Mouse (Mus musculus): ENCODE measurements around the gene Dupd1. TPM values are rescaled to one million over a fixed set of nuclear protein-coding genes. Genes with fewer than 3 reads are reported as not detected.

Gene Dupd1
- total RNA-seq, 1 experiment from 2014 or later: 0.76 TPM

DNA sequence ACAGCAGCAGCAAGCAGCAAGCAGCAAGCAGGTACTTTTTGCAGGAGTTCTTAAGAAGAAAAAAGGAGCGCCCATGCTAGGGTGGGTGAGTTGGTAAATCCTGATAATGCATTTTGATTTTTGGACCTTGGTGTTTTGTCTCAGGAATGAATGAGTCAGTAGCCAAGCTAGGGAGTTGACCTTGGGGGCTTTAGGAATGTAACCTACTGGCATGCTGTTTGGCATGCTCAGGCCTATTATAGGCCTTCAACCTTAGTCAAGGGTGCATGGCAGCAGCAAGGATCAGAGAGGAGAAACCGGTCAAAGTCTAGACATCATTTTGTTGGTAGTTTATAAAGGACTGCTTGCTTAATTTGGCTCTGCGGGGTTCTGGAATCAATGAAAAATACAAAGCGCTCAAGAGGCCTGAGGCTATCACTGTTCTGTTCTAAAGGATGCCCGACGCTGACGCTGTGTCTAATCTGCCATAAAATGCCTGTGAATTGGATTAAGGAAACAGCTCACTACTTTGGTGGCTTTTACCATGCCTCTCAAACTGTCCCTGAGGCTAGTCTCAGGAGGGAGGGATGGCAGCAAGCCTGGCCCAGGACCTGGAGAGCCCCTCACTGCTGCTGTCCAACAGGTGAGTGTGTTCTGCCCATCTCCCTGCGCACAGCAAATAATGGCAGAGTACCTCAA is 7.8 kb upstream of the Dupd1 start:
- no peak for DNase-seq

DNA sequence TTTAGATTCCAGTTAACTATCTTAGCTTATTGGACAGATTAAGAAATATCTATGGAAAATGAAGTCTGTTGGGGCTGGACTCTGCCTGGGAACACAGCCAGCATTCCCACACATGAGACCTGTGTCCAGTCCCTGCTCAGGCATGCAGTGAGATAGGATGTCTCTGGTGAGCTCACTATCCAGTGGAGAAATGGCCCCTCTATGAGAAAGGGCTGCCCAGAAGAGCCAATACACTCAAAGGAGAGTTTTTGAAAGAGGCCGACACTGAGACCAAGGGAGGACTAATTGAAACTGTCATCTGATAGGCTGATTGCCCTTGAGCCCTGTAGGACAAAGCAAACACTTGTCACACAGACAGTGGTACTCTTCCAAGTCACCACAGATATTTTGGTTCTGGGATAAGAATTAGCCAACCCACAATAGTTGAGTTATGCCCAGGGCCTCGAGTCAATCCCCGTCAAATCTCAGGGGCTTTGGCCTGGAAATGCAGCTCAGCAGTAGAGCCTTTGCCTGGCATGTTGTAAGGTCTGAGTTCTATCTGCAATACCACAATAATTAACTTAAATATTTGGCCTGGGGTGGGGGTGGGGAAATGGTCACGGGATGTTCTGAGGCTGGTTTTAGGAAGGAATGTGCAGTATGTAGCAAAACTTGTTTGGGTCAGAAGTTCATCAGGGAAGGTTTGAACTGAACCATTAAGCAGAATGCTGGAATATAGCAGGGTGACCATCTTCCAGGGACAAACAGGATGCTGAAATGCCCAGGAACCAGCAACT is 6.2 kb upstream of the Dupd1 start:
- no peak for DNase-seq

DNA sequence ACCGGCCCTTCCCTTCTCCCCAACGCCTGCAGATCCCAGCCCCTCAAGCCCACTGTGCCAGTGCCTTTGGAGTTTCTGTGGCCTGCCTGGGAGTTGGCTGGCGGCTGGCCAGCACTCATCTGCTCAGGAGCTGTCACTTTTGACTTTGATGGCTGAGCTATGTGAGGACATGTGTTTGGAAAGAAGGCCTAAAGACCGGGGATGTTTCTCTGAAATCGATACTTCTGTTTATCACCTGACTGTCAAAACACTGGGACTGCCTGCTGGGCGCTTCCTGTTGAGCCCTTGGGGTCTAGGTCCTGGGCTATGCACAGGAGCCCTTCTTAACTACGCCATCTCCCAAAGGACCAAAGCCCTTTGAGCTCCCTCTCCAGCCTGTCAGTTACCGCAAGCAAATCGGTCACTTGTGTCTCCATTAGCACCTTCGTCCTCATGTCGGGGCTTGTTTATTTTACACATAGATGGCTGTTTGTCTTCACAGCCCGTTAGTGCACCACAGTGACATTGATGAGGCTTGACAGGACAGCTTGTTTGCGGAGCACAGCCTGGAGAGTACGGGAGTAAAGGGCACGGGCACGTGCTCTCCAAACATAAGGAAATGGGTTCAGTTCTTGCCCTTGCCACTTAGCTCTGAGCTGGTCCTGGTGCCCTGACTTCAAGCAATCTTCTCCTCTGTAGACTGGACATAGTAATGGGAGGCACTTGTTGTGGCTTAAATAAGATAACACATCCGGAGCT is 5.4 kb upstream of the Dupd1 start:
- DNase-seq: no peak

DNA sequence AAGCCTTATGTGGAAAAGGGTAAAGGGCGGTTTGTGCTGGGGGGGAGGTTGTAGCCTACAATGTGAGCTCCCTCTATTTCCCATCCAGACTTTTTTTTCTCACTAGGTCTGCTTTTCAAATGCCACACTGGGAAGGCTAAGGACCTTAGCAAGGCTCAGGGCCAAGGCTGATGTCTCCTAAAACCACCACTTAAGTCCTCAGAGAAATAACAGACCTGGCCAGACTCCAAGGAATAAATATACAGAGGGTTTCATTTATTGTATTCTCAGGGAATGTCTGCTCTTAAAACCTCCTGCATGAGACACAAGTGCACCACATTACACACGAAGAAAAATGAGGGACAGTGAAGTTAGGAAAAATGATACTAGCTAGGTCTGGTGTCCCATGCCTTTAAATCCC is 3.1 kb downstream of the Dupd1 start:
- DNase-seq: no peak

DNA sequence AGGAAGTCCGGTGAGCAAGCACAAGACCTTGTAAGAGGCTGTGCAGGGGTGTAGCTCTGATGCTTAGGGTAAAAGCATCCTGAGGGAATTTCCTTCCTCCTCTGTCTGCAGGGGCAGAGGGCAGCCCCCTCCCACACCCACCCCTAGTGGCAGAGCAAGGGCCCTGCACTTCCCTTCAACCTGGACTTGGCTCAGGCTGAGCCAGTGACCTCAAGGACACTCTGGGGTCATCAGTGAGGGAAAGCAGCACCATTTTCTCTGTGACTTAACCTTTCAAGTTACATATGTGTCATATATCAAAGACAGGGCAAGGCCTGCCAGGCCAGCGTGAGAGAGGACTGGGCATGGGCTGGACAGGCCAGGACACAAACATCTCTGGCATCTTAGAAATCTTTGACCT is 4.8 kb downstream of the Dupd1 start:
- DNase-seq: peak; percentile 38

DNA sequence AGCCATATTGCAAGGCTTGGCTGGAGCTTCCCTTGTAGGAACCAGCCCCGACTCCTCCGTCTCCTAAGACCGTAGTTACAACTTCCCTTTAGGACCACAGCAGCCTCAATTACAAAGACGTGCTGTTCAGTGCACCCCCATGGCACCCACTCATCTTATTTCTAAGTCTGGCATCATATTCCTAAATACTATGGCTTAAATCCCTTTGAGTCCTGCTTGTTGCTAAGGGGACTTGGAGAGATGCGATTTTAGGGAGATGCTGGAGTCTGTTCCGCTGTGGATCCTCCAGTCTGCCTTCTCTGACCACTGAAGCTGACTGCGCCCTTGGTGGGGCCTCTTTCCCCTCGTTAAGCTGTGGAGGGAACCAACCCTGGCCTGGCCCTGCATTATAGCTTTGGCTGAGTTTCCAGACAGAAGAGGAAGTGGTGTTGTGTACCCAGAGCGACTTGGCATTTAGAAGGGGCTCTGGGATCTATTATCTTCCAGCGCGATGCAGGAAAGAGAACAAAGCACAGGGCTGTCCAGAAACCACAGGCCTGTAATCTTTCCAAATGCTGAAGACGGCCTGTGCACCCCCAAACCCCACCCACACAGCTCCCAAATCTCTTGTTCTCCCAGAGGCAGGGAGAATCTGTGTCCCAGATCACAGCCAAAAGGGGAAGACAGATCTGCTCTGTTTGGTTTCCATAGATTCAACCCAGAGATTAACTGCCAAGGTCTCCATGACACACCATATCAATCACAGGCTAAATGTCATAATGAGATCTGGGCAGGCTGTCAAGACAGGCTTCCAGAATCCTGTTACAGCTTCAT is 7.4 kb downstream of the Dupd1 start:
- no peak for DNase-seq

DNA sequence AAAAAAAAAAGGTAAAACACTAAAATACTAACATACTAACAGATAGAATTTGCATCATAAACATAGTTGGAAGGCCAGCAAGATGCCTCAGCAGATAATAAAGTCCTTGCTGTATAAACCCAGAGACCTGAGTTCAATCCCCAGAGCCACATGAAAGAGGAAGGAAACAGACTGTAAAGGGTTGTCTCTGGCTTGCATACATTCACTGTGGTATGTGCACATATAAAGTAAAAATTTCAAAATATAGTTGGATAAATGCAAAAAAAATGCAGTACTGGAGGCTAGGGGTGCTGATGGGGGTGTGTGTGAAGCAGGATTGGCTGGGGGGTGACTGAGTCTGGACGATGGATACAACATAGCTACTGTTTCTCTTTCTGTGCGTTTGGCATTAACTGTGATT is 8.9 kb downstream of the Dupd1 start:
- DNase-seq: no peak

DNA sequence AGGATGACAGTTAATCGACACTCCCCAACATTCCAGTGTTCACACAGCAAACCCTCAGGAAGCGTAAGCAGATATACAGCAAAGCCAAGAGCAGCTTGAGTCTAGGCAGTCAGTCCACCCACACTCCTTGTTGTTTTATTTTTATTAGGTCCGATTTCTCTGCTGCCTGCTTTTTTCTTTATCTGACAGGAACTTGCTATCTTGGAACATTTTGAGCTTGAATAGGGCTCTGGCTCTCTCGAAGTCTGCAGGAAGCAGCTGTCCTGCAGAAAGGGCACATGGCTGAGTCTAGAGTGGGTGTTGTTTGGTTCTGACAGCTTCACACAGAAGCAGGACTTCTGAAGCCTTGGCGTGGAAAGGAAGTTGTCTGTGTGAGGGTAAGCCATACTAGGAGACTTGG is 11.1 kb downstream of the Dupd1 start:
- no peak for DNase-seq

DNA sequence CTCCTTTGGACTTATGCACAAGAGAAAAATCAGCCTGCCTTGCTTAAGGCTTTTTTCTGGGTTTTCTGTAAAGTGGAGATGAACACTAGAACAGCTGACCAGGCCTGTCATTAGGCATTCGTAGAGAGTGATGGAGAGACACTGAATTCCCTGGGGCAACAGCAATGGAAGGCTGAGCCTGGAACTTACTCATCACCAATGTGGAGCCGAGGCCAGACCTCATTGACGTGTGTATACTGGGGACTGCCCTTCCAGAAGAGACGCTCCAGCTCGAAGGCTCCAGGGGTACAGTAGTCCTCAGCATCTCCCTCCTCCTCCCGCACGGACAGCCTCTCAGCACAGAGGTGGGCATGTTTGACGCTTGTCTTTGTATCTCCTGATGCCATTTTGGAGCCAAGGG is 11.7 kb downstream of the Dupd1 start:
- DNase-seq: no peak

DNA sequence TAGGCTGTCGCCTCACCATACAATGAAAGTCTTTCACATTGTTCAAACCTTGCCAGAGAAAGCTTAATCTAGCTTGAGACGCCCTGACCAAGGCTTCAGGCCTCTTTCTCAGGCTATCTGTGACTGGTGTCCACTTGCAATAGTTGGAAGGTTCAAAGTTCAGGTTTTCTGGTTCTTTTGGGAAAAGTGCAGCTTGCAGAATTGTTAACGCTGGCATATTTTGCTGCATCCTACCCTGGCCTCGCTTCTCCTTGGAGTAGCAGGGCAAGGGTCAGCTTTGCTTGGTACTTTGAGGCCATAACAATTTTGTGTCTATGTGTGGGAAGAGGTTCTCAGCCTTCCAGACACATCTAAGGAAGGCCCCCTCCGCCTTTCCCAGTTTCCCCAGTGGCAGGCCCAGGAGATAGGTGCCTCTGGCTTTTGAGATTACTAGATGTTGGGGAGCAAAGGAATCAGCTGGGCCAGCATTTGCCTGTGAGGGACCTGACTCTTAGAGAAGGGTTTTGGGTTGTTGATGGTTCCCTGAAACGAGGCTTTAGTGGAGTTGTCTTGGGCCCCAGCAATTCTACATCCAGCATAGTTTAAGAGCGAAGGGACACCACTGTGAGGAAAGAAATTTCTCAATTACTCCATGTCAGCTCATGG is 18.1 kb downstream of the Dupd1 start:
- DNase-seq: no peak

DNA sequence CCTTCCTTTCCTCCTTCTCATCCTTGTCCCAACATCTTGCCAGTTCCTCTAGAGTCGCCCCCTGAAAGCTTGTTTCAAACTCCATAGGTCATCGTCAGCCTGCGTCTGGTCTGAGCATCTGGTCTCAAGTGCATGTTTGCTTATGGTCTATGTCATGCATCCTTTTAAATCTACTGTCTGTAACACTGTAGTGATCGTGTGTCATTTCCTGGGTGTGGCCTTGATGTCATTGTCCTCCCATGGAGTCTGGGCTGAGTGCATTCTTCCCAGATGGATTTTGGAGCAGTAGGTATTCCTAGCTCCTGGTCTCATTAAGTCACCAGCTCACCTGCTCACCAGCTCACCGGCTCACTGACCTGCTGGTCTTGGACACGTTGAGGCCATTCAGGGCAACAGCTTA is 19.4 kb downstream of the Dupd1 start:
- no peak for DNase-seq

DNA sequence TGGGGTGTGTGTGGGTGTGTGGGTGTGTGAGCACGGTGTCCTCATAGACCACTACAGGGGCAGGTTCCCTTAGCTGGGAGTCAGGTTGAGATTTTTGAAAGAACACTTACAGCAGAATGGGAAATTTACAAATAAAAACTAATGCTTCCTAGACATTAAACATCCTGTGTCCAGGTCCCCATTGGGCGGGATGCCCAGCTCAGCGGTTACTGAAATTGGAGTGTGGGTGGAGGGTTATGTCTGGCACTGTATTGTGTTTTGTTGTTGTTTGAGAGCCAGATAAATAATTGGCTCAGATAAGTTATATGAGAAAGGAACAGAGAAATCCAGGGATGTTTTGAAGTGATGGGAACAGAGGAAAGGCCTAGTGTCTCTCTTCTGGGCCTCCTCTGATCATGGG is 23.3 kb downstream of the Dupd1 start:
- no peak for DNase-seq

DNA sequence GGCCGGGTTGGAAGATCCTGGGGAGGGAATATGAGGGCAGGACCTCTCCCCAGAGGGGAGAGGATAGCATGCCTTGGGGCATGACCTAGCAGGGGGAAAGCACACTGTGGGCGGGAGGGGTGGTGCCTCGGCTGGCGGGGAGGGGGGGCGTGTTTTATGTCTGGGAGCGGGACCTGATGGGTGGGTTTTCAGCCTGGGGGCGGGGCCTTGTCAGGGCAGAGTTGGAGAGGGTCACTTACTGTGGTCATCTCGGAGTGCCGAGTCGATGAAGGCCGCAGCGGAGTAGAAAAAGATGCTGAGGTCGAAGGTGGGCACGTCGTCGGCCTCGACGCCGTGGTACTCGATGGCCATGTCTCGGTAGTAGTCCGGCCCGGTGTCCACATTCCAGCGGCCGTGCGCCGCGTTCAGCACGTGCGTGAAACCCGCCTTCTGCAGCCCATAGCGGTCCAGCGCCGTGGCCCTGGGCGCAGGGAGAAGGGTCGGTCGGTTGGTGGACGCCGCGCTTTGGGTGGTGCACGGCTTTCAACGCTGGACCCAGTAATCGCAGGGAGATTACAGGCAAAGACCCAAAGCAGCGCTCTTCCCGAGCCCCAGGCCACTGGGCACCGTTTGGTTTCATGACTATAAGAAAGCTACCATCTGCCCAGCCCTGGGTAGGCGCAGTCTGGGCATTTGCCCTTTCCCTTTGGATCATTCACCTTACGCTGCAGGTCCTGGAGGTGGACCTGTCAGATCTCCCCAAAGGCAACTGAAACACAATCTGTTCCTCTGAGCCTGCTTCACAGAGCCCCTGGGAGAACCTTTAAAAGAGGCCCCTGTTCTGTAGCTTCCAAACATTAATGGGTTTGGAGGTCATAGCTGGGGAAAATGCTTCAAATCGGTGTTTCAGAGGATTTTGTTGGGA is 27.7 kb downstream of the Dupd1 start:
- no peak for DNase-seq

DNA sequence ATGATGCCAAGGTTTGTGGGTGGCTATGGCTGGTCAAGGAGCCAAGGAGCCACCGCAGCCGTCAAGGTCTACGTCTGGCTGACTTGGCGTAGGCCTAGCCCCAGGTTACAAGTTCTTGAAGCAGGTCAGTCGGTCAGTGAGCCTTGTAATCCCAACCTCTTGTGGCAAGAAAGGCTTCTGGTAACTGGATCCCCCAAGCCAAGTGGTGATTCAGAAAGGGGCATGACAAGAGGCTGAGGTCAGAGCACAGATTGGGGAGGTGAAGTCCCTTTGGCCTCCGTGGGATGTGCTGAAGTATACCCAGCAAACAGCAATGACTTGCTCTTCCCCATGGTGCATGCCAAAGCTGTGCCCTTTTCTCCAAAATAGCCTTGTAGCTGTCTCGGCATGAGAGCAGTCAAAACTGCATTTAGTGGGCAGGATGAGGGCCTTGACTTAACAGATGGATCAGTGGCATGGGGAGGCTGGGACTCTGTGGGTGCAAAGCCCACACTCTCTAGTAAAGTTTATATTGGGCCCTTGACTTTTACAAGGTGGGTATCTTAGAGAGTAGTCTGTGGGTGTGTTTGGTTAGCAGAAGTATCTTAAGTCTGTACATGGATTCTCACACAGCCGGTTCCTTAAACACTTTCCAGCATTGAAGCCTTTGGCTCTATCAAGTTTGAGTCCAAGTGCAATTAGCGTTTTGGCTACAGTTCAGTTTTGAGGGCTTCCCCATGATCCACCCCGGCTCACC is 28.8 kb downstream of the Dupd1 start:
- DNase-seq: no peak

DNA sequence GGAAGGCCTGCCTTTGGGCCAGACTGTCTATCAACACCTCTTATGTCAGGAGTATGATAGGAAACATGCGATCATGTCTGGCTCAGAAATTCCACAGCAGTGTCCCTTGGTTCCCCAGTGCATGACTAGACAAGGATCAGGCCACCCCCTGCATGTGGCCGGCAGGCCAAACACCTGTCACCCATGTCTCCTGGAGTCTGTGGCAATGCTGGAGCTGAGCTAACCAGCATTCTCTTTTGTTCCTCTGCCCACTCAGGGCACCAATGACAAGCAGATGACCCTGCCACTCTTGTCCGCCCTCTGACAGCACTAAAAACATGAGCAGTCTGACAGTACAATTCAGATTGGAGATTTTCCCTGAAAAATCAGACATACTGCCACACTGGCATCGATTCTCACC is 30.5 kb downstream of the Dupd1 start:
- DNase-seq: no peak

DNA sequence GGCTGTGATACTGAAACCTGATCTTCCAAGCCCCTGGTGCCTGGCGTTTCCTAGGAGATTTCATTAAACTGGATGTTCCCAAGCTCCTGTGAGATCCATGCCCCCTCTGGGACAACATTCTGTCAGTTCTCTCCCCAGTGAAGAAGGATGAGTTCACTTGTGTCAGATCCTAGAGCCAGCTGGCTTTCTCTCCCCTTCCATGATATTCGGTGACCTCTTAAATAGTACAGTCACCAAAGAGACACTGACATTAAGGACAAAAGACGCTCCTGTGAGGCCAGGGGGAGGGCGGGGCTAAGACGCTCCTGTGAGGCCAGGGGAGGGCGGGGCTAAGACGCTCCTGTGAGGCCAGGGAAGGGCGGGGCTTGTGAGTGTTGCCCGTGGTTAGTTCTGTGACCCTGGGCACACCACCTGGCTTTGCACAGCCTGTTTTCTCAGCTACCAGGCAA is 31.7 kb downstream of the Dupd1 start:
- DNase-seq: peak; percentile 60

DNA sequence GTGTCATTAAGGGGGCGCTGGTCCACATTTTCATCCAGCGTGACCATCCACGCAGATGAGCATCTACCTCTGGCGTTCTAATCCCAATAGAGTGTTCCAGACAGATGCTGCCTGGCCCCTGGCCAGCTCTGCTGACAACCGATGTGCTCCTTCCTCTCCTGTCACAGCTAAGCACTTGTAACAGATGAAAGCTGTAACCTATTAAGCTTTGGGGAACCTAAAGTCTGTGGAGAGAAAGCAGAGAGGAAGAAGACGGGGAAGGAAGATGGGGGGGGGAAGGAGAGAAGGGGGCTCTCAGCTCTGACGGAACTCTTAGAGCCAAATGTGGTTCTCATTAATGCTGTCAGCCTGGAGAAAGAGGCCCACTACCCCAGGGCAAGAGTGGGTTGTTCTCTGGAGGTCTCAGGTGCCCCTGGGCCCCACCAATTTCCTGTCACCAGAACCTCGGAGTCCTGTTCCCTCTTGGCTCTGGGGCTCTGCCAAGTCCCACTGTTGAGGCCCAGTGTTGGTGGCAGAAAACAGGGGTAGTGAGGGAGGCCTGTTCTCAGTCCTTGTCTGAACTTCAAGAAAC is 34.7 kb downstream of the Dupd1 start:
- DNase-seq: no peak

DNA sequence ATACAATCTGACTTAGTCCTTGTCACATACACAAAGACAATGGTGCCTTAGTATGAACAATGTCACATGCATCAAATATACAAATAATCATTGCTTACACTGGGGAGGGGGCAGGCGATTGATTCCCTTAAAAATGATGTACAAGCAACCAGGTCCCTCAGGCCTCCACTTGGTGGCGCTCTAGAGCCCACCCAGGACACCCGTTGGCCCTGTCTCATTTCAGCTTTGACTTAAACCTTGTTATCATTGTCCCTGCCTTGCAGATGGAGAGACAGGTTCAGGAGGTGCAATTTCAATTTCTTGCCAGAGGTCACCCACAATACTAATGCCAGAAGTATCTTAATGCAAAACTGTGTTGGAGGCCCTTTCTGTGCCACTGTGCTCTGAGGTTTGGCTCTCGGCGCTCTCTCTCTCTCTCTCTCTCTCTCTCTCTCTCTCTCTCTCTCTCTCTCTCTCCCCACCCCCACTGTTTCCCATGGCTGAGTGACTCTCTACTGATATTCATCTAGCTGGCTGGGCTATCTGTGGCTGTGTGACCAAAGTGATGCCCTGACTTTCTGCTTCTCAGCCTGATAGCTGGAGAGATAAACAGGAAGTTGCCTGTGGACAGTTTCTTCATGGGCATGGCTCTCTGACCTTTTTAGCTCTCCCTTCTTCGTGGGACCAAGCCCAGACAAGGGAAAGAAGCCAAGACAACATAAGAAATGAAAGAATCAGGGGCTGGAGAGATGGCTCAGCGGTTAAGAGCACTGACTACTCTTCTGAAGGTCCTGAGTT is 35.7 kb downstream of the Dupd1 start:
- peak; percentile 70 for DNase-seq

DNA sequence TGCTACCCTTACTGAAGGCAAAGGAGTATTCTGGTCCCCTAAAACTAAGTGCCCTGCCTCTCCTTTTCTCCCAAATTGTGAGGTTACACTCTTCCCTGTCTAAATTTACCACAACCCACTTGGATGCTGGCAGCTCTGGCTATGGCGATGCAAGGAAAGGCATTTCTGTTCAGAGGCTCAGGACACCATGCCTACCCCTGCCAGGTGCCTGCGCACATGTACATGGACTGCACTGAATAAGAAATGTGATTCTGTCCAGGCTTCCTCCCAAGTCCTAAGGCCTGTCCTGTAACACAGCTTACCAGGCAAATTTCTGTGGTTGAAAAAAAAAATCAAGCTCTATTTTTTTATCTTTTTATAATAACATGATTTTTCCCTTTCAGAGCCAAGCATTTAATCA is 38.2 kb downstream of the Dupd1 start:
- DNase-seq: no peak

Data from adrenal gland, postnatal 25 days (tissue).